Mouse (Mus musculus): ENCODE results near the gene Fgf23.

GRCm38 (mm10) chr6:127063915-127064314 is 8.8 kb upstream of the Fgf23 start:
- TF ChIP-seq CTCF (IDR thresholded peaks at IDR 0.05; ENCODE audit: low read depth), result no peak
- TF ChIP-seq EP300 (IDR thresholded peaks at IDR 0.05; ENCODE audit: low read depth), result no peak
